In the genomic region with DNA sequence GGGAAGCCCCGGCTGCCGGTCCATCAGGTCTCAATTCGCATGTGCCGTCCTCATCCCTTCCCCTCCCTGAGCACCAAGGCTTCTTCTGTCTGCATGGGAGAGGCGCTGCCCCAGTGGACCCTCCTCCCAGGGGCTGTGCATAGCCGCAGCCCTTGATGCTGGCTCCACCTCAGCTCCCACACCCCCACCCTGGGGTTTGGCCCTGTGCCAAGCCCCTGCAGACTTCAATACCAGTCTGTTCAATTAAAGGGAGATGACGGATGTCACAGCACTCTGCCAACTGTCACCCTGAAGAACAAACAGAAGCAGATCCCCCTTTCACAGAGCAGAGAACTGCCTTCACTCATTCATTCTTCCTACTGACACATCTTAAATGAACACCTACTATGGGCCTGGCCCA, we compare ENCODE assay signal across 8 mouse cellular contexts. TPM values are rescaled to one million over a fixed set of nuclear protein-coding genes. Genes with fewer than 3 reads are reported as not detected.
DNase-seq lines count a peak whose midpoint lies in the region; ATAC-seq lines count a peak whose summit lies in the region.

No protein-coding gene starts in this region.

- H3K27me3 ChIP-seq in hindbrain, embryonic 15.5 days, result no peaks in the 10 kb centered on the region
- H3K27me3 ChIP-seq in midbrain, embryonic 16.5 days (ENCODE audit: control insufficient read depth, insufficient read depth, low read depth, low read length), result no peaks in the 10 kb centered on the region

- peak; percentile 84 to 86 for DNase-seq in cerebellum, postnatal 10 days
- DNase-seq in Muller cell, postnatal 12 days (ENCODE audit: inconsistent ontology term), result peak; percentile 83
- DNase-seq in left cerebral cortex, adult 18-20 months (ENCODE audit: low spot score in 2 of 2), result no peak

- no peak overlapping the region for H3K9ac ChIP-seq in hindbrain, embryonic 15.5 days
- H3K9ac ChIP-seq in midbrain, embryonic 16.5 days (ENCODE audit: low read depth, low read length), result no peak overlapping the region

- peaks cover 56% of the 10 kb centered on the region for H3K4me1 ChIP-seq in hindbrain, embryonic 15.5 days (replicated peaks)
- peaks cover 31% of the 10 kb centered on the region for H3K4me1 ChIP-seq in midbrain, embryonic 16.5 days (ENCODE audit: control insufficient read depth, insufficient read depth, low read length)

- no peak for ATAC-seq in cerebellum, adult (ENCODE audit: insufficient number of reproducible peaks, low FRiP score, low TSS enrichment)
- peak; percentile 62; the same call in 1 of the 2 replicates for ATAC-seq in hindbrain, embryonic 15.5 days (ENCODE audit: low FRiP score, low read depth)
- peak; percentile 55 for ATAC-seq in midbrain, embryonic 16.5 days
- no peak for ATAC-seq in erythroblast, adult 5-6 weeks (replicated peaks; ENCODE audit: low FRiP score, poor library complexity, severe bottlenecking)
- no peak for ATAC-seq in activated CD4-positive, CD25-positive, alpha-beta regulatory T cell, adult 4 months

- no peak overlapping the region for H3K4me2 ChIP-seq in hindbrain, embryonic 15.5 days
- no peak overlapping the region for H3K4me2 ChIP-seq in midbrain, embryonic 16.5 days (ENCODE audit: low read length)

- H3K4me3 ChIP-seq in hindbrain, embryonic 15.5 days, result no peak overlapping the region
- no peak overlapping the region for H3K4me3 ChIP-seq in midbrain, embryonic 16.5 days (ENCODE audit: low read depth, low read length)

- WGBS in hindbrain, embryonic 15.5 days, result 16% methylated on average over 7 of the region's 7 CpGs
- 14% methylated on average over 7 of the region's 7 CpGs for WGBS in midbrain, embryonic 16.5 days

- no peak overlapping the region for H3K27ac ChIP-seq in hindbrain, embryonic 15.5 days (replicated peaks)
- H3K27ac ChIP-seq in midbrain, embryonic 16.5 days (ENCODE audit: low read length), result peak overlapping the region; percentile 23

- H3K9me3 ChIP-seq in hindbrain, embryonic 15.5 days, result no peaks in the 10 kb centered on the region
- no peaks in the 10 kb centered on the region for H3K9me3 ChIP-seq in midbrain, embryonic 16.5 days (replicated peaks; ENCODE audit: control insufficient read depth, low read length, poor library complexity, severe bottlenecking)

- H3K36me3 ChIP-seq in hindbrain, embryonic 15.5 days, result no peaks in the 10 kb centered on the region
- H3K36me3 ChIP-seq in midbrain, embryonic 16.5 days (ENCODE audit: control insufficient read depth, insufficient read depth, low read length), result no peaks in the 10 kb centered on the region

RNA-seq across cellular contexts. Expression of a gene that starts 19.1 kb away (rescaled TPM):
- 23.7 and 24.3 TPM in 2 replicates for polyA plus RNA-seq in hindbrain, embryonic 15.5 days (2015; fragmentation: Nextera tagmentation; extraction: Ambion mirVana)
- 13.1 and 17.5 TPM in 2 replicates for polyA plus RNA-seq in midbrain, embryonic 16.5 days (2015; fragmentation: Nextera tagmentation; extraction: Ambion mirVana)
- total RNA-seq in left cerebral cortex, adult 18-20 months (2021), result 10 to 100 TPM; 14.9 to 16.1 TPM
- not detected in 2 replicates for total RNA-seq in erythroblast, adult 5-6 weeks (2015; ENCODE audit: low replicate concordance)
- 0.09 and 1.4 TPM in 2 replicates for total RNA-seq in erythroblast, adult 5-6 weeks (2017; ENCODE audit: low replicate concordance)
- not detected for polyA plus RNA-seq in activated CD4-positive, CD25-positive, alpha-beta regulatory T cell, adult 4 months (2017; shearing (Covaris generic))

Comparison
In these comparisons a context has a peak if more than half of its experiments do, and no peak if none do; other contexts are left out.
1. DNase-seq: peak in cerebellum, postnatal 10 days (2 of 2) and Muller cell, postnatal 12 days (single experiment); none in left cerebral cortex, adult 18-20 months (0 of 2).
2. ATAC-seq: peak in hindbrain, embryonic 15.5 days (single experiment) and midbrain, embryonic 16.5 days (single experiment); none in cerebellum, adult (single experiment), erythroblast, adult 5-6 weeks (single experiment) and activated CD4-positive, CD25-positive, alpha-beta regulatory T cell, adult 4 months (single experiment).
3. RNA of a gene that starts 19.1 kb away (polyA plus RNA-seq): 23.7 to 24.3 TPM in hindbrain, embryonic 15.5 days and 13.1 to 17.5 TPM in midbrain, embryonic 16.5 days; not detected in activated CD4-positive, CD25-positive, alpha-beta regulatory T cell, adult 4 months; every median in the first group is over 10 times any median in the second.